Mouse (Mus musculus) megakaryocyte, embryonic 14.5 days (primary cell): Measurements from ENCODE around the gene Fam83e. TPM values are rescaled to one million over a fixed set of nuclear protein-coding genes. Genes with fewer than 3 reads are reported as not detected.

ENCODE experiments used
- H3K27me3 ChIP-seq: replicated peaks from 2 replicates; pipeline ENCODE3; 2012; ENCODE audit warnings: inconsistent platforms
- H3K36me3 ChIP-seq: replicated peaks from 2 replicates; pipeline ENCODE3; 2012; ENCODE audit warnings: low read length, inconsistent platforms, mixed read lengths
- H3K4me1 ChIP-seq: 2 replicates; pipeline ENCODE4 v1.6.1; 2012; ENCODE audit warnings: inconsistent platforms
- H3K4me3 ChIP-seq: replicated peaks from 2 replicates; pipeline ENCODE3; 2012; ENCODE audit warnings: moderate library complexity, mild to moderate bottlenecking, inconsistent platforms
- H3K9me3 ChIP-seq: 2 replicates; pipeline ENCODE4 v1.6.1; 2012; ENCODE audit warnings: inconsistent platforms
- FLI1 ChIP-seq: IDR thresholded peaks from 2 replicates; pipeline ENCODE4 v1.6.1; 2012; ENCODE audit warnings: low read length, inconsistent platforms, mixed read lengths
- GATA1 ChIP-seq: IDR thresholded peaks from 3 replicates; pipeline ENCODE4 v1.6.1; 2012; ENCODE audit warnings: mixed read lengths, low read length, inconsistent platforms, borderline replicate concordance
- polyA plus RNA-seq: library from polyadenylated mRNA; stranded (reverse); fragments of >175 nt; gene quantifications from 2 replicates; pipeline ENCODE4 v1.2.3, GENCODE M21; 2012; ENCODE audit warnings: low replicate concordance; ENCODE audit not compliant: insufficient read depth

The Fam83e gene
- polyA plus RNA-seq, 1 experiment, result not detected

- H3K9me3 ChIP-seq, result no peaks in the 10 kb centered on the region
- no peak overlapping the region for H3K4me3 ChIP-seq
- H3K27me3 ChIP-seq, result peaks cover 28% of the 10 kb centered on the region
- no peak for TF ChIP-seq GATA1
- no peak for TF ChIP-seq FLI1
- H3K4me1 ChIP-seq, result peaks cover 70% of the 10 kb centered on the region
- H3K36me3 ChIP-seq, result no peaks in the 10 kb centered on the region
Observed at GRCm38 (mm10) chr7:45701607-45702006, 19.4 kb upstream of the Fam83e start.

DNA sequence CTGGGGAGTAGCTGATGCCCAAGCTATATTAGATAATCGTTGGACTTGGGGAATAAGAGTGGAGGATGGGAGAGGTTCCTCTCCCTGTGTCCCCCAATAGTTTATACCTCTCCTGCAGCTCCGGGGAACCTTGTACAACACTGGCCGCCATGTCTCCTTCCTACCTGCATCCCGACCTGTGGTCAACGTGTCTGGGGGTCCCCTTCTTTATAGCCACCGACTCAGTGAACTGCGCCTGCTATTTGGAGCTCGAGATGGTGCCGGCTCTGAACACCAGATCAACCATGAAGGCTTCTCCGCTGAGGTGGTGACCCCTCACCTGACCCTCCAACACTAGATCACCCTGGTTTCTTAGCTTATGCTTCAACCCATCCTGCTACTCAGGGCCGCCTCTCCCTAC is 18.7 kb upstream of the Fam83e start:
- TF ChIP-seq GATA1 (no peak), FLI1 (no peak)
- Histone ChIP-seq H3K9me3 (no peaks in the 10 kb centered on the region), H3K4me3 (no peak overlapping the region), H3K36me3 (no peaks in the 10 kb centered on the region), H3K4me1 (peaks cover 74% of the 10 kb centered on the region), H3K27me3 (peaks cover 28% of the 10 kb centered on the region)

DNA sequence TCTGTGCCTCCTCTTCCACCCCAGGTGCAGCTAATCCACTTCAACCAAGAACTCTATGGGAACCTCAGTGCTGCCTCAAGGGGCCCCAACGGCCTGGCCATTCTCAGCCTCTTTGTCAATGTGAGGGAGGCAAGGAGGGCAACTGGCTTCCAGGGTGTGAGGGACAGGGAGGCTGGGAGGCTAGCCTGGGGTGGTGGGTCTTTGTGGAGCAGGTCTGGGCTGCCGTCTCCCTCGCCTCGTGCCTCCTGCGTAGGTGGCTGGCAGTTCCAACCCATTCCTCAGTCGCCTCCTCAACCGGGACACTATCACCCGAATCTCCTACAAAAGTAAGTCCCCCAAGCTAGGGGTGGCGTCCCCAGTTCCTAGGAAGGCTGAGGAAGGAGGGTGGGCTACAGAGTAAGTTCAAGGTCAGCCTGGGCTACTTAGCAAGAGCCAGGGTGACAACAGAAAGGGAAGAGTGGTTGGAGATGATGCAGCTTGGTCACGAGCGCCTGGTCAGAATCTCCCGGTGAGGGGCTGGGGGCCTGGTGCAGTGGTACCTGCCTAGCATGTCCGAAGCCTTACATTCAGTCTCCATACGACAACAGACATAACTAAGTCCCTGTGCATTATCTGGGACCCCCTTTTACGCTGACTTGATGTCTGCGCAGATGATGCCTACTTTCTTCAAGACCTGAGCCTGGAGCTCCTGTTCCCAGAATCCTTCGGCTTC is 18.0 kb upstream of the Fam83e start:
- Histone ChIP-seq H3K4me1 (peaks cover 81% of the 10 kb centered on the region), H3K36me3 (no peaks in the 10 kb centered on the region), H3K4me3 (no peak overlapping the region), H3K27me3 (peaks cover 25% of the 10 kb centered on the region), H3K9me3 (no peaks in the 10 kb centered on the region)
- TF ChIP-seq GATA1 (no peak), FLI1 (no peak)

DNA sequence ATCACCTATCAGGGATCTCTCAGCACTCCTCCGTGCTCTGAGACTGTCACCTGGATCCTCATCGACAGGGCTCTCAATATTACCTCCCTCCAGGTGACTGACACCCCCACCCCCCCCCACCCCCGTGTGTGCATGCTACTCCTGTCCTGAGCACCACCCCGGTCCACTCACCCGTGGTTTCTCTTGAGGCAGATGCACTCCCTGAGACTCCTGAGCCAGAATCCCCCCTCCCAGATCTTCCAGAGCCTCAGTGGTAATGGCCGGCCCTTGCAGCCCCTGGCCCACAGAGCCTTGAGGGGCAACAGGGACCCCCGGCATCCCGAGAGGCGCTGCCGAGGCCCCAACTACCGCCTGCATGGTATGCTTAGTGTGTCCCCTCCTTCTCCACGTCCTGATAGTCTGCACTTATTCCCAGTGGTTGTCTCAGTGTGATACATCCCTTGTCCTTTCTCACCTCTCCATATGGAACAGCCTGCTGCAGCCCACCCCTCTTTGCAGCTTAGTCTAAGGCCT is 17.4 kb upstream of the Fam83e start:
- TF ChIP-seq FLI1, result no peak
- TF ChIP-seq GATA1, result no peak
- peaks cover 84% of the 10 kb centered on the region for H3K4me1 ChIP-seq
- H3K4me3 ChIP-seq, result peak overlapping the region; percentile 94
- peaks cover 21% of the 10 kb centered on the region for H3K27me3 ChIP-seq
- H3K36me3 ChIP-seq, result peaks cover 4% of the 10 kb centered on the region
- H3K9me3 ChIP-seq, result no peaks in the 10 kb centered on the region

- Histone ChIP-seq H3K9me3 (no peaks in the 10 kb centered on the region), H3K4me3 (peak overlapping the region; percentile 94), H3K27me3 (peaks cover 16% of the 10 kb centered on the region), H3K36me3 (peaks cover 10% of the 10 kb centered on the region), H3K4me1 (peaks cover 86% of the 10 kb centered on the region)
- no peak for TF ChIP-seq FLI1
- no peak for TF ChIP-seq GATA1
Observed at GRCm38 (mm10) chr7:45704046-45704559, 16.9 kb upstream of the Fam83e start.

DNA sequence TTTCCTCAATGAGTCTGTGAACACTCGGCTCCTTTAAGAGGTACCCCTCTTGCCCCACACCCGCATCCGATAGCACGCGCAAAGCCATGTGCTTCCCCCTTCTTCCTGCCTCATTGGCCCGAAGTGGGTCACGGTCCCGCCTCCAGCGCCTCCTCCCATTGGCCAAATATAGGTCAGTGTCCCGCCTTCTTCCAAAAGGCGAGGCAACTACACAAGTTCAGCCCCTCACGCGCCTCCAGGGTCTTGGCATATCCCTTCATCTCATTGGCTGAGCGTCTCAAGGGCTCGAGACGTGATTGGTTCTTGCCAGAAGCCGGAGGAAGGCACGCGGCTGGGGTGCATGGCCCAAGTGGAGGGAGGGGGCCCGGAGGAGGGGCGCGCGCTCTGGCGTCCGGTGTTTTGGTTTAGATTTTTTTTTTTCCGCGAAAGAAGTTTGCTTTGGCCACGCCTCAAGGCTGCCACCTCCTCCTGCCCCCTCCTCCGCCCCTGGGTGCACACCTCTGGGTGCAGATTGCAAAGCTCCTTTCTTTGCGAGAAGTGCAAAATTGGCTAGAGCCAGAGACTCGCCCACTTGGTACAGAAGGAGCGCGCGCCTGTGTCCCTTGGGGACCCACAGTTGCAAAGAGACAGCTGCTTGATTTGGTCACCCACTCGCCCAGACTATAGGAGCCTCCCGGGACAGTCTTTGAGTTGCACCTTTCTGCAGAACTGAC is 16.1 kb upstream of the Fam83e start, which contains the start of gene Dbp:
Dbp (plus strand) TSS at position 359 of the 713 bp plus-strand sequence.
- peaks cover 86% of the 10 kb centered on the region for H3K4me1 ChIP-seq
- no peak for TF ChIP-seq FLI1
- no peak for TF ChIP-seq GATA1
- H3K9me3 ChIP-seq, result no peaks in the 10 kb centered on the region
- H3K36me3 ChIP-seq, result peaks cover 18% of the 10 kb centered on the region
- H3K4me3 ChIP-seq, result peak within 1 kb of the TSS; percentile 94
- H3K27me3 ChIP-seq, result peaks cover 8% of the 10 kb centered on the region

- Histone ChIP-seq H3K9me3 (no peaks in the 10 kb centered on the region), H3K36me3 (peaks cover 23% of the 10 kb centered on the region), H3K27me3 (peaks cover 2% of the 10 kb centered on the region), H3K4me1 (peaks cover 86% of the 10 kb centered on the region), H3K4me3 (peak overlapping the region; percentile 94)
- no peak for TF ChIP-seq FLI1
- TF ChIP-seq GATA1, result no peak
Observed at GRCm38 (mm10) chr7:45705443-45705864, 15.6 kb upstream of the Fam83e start.

DNA sequence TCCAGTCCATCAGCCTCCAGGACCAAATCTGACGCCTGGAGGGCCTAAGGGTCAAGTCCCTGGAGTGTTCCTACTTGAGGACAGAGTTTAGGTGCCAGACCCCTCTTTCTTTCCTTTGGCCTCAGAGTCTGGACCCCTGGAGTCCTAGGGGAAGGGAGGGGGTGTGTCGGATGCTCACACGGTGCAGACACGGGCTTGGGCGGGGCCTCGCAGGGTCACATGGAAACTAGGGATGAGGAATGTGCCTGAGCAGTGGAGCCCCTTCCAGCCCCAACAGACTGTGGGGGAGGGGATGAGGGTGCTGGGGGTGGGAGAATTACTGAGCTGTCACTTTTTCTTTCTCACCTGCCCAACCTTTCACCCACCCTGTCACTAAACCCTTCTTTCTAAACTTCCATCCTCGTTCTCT is 15.1 kb upstream of the Fam83e start:
- no peaks in the 10 kb centered on the region for H3K9me3 ChIP-seq
- H3K27me3 ChIP-seq, result no peaks in the 10 kb centered on the region
- TF ChIP-seq GATA1 (no peak), FLI1 (no peak)
- H3K4me1 ChIP-seq, result peaks cover 86% of the 10 kb centered on the region
- H3K36me3 ChIP-seq, result peaks cover 27% of the 10 kb centered on the region
- peak overlapping the region; percentile 94 for H3K4me3 ChIP-seq

GRCm38 (mm10) chr7:45706721-45707241 is 14.2 kb upstream of the Fam83e start:
- Histone ChIP-seq H3K4me3 (peak overlapping the region; percentile 94), H3K36me3 (peaks cover 36% of the 10 kb centered on the region), H3K9me3 (no peaks in the 10 kb centered on the region), H3K27me3 (no peaks in the 10 kb centered on the region), H3K4me1 (peaks cover 88% of the 10 kb centered on the region)
- TF ChIP-seq GATA1 (no peak), FLI1 (no peak)
